Mouse (Mus musculus): ENCODE measurements around the gene Cpb1. TPM values are rescaled to one million over a fixed set of nuclear protein-coding genes. Genes with fewer than 3 reads are reported as not detected.

Gene Cpb1
- polyA plus RNA-seq, 1 experiment: 1.4 TPM

DNA sequence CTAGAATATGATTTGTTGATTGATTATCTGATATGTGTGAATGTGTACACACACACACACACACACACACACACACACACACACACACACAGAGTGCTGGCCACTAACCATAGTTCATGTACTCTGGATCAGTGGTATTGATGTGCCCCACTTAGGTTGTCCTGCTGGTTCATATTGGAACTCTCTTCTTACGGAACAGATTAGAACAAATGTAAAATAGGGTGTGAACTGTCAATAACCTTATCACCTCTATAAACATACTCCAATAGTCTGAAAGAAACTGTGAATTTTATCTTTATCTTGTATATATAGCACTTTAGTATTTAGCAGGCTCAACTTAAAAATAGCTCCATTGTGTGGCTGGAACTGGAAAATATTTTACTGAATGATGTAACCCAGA is 38.6 kb downstream of the Cpb1 start:
- Histone ChIP-seq H3K27me3 (ENCODE audit: control insufficient read depth, insufficient read depth, low read length) (no peaks in the 10 kb centered on the region), H3K4me1 (ENCODE audit: control insufficient read depth, insufficient read depth, insufficient read length, low read length) (no peaks in the 10 kb centered on the region), H3K27ac (ENCODE audit: insufficient read depth, low read depth, low read length) (no peak overlapping the region), H3K4me3 (ENCODE audit: low read depth, low read length) (no peak overlapping the region), H3K36me3 (ENCODE audit: control insufficient read depth, insufficient read depth, low read length) (no peaks in the 10 kb centered on the region)
- no peak for TF ChIP-seq CTCF (IDR thresholded peaks at IDR 0.05; ENCODE audit: extremely low read depth, insufficient read length, insufficient replicate concordance, low read depth, low read length)
- no peak for TF ChIP-seq POLR2A (IDR thresholded peaks at IDR 0.05; ENCODE audit: low read depth, low read length)
- 17% methylated on average over 1 of the region's 1 CpGs for WGBS

DNA sequence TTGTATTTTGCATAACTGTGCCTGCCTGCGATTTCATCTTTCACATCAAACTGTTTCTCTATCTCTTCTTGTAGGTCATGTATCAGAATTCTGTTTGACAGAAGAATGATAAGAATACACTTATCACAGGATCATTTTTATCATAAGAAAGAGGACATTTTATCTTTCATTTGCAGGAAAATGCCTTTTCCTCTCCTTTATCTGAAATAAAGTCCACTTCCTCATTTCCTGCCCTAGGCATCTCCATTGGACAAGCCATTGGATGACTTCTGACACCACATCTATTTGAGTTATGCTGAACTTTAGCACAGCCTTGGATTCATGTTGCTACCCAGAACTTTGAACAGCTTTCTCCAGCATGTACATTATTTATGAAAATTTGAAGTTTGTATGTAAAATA is 46.5 kb downstream of the Cpb1 start:
- Histone ChIP-seq H3K27me3 (ENCODE audit: control insufficient read depth, insufficient read depth, low read length) (no peaks in the 10 kb centered on the region), H3K36me3 (ENCODE audit: control insufficient read depth, insufficient read depth, low read length) (no peaks in the 10 kb centered on the region), H3K27ac (ENCODE audit: insufficient read depth, low read depth, low read length) (no peak overlapping the region), H3K4me3 (ENCODE audit: low read depth, low read length) (no peak overlapping the region), H3K4me1 (ENCODE audit: control insufficient read depth, insufficient read depth, insufficient read length, low read length) (no peaks in the 10 kb centered on the region)
- TF ChIP-seq POLR2A (IDR thresholded peaks at IDR 0.05; ENCODE audit: low read depth, low read length) (no peak), CTCF (IDR thresholded peaks at IDR 0.05; ENCODE audit: extremely low read depth, insufficient read length, insufficient replicate concordance, low read depth, low read length) (no peak)
- 83% methylated on average over 1 of the region's 1 CpGs for WGBS

DNA sequence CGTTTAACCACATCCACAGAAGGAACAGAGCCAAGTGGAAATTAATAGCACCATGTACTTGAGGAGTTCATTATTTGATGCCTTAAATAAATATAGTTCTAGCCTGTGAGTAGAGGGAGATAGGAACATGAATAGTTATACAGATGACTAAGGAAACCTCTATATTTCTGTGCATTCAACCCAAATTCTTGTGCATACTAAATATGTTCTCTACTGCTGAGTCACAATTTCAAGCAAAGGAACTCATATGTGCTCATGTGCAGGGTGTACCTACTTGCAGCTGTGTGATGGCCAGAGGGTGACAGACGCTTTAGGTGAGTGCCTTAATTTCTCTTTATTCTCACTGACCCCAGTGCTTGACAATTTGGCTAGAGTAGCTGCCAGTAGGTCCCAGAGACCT is 50.1 kb downstream of the Cpb1 start:
- Histone ChIP-seq H3K27me3 (ENCODE audit: control insufficient read depth, insufficient read depth, low read length) (no peaks in the 10 kb centered on the region), H3K4me3 (ENCODE audit: low read depth, low read length) (no peak overlapping the region), H3K36me3 (ENCODE audit: control insufficient read depth, insufficient read depth, low read length) (no peaks in the 10 kb centered on the region), H3K4me1 (ENCODE audit: control insufficient read depth, insufficient read depth, insufficient read length, low read length) (no peaks in the 10 kb centered on the region), H3K27ac (ENCODE audit: insufficient read depth, low read depth, low read length) (no peak overlapping the region)
- WGBS: 53% methylated on average over 2 of the region's 2 CpGs
- TF ChIP-seq CTCF (IDR thresholded peaks at IDR 0.05; ENCODE audit: extremely low read depth, insufficient read length, insufficient replicate concordance, low read depth, low read length) (no peak), POLR2A (IDR thresholded peaks at IDR 0.05; ENCODE audit: low read depth, low read length) (no peak)

DNA sequence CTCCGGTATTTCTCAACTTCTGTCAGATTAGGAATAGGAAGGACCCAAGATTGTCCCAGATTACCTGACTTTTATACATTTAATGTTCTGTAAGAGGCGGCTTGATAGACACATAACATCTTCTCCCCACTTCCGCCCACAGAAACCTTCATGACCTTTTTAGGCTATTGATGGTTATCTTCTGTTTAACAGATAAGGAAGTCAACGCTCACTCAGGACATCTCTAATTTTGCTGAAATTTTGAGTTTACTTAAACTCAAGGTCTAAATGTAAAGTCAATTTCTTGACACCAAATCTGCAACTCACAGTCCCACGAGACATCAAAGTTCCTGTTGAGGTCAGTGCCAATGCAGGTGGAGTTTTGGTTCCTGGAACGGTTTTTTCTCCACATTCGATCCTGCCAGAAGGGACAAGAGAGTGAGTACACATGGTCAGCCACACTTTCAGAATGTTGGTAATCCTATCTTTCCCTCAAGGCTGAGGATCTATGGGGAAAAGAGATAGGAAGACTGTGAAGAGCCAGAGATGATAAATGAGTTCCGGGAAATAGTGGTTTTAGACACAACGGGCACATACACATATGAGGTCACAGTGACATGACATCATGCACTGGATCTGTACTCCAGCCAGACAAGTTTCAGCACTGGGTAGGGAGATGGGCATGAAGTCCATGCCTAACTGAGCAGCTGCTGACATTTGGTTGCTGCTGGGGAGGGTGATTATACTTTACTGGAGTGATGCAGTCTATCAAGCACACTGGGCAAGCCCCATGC is 52.4 kb downstream of the Cpb1 start:
- Histone ChIP-seq H3K4me3 (ENCODE audit: low read depth, low read length) (no peak overlapping the region), H3K27me3 (ENCODE audit: control insufficient read depth, insufficient read depth, low read length) (no peaks in the 10 kb centered on the region), H3K4me1 (ENCODE audit: control insufficient read depth, insufficient read depth, insufficient read length, low read length) (no peaks in the 10 kb centered on the region), H3K27ac (ENCODE audit: insufficient read depth, low read depth, low read length) (no peak overlapping the region), H3K36me3 (ENCODE audit: control insufficient read depth, insufficient read depth, low read length) (no peaks in the 10 kb centered on the region)
- TF ChIP-seq POLR2A (IDR thresholded peaks at IDR 0.05; ENCODE audit: low read depth, low read length) (no peak), CTCF (IDR thresholded peaks at IDR 0.05; ENCODE audit: extremely low read depth, insufficient read length, insufficient replicate concordance, low read depth, low read length) (no peak)
- 76% methylated on average over 9 of the region's 9 CpGs for WGBS

DNA sequence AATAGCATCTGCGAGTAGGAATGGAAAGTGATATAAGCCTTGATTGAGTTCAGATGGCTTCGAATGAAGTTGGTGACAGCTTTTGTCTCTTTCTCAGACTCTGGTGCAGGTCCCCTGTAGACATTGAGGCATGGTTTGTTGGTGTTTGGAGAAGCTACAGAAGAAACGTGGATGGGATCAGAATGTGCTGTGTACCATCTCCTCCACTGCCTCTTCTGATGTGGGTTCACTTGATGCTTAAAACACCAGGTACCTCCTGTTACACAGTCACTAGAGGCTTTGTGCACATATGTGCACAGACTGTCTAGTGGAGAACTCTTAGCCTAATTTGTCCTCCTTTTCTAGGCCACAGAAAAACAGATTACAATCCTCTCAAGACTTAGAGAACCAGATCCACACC is 53.4 kb downstream of the Cpb1 start:
- TF ChIP-seq CTCF (IDR thresholded peaks at IDR 0.05; ENCODE audit: extremely low read depth, insufficient read length, insufficient replicate concordance, low read depth, low read length) (no peak), POLR2A (IDR thresholded peaks at IDR 0.05; ENCODE audit: low read depth, low read length) (no peak)
- Histone ChIP-seq H3K4me3 (ENCODE audit: low read depth, low read length) (no peak overlapping the region), H3K27ac (ENCODE audit: insufficient read depth, low read depth, low read length) (no peak overlapping the region), H3K27me3 (ENCODE audit: control insufficient read depth, insufficient read depth, low read length) (no peaks in the 10 kb centered on the region), H3K4me1 (ENCODE audit: control insufficient read depth, insufficient read depth, insufficient read length, low read length) (no peaks in the 10 kb centered on the region), H3K36me3 (ENCODE audit: control insufficient read depth, insufficient read depth, low read length) (no peaks in the 10 kb centered on the region)
- WGBS: 74% methylated on average over 3 of the region's 3 CpGs

DNA sequence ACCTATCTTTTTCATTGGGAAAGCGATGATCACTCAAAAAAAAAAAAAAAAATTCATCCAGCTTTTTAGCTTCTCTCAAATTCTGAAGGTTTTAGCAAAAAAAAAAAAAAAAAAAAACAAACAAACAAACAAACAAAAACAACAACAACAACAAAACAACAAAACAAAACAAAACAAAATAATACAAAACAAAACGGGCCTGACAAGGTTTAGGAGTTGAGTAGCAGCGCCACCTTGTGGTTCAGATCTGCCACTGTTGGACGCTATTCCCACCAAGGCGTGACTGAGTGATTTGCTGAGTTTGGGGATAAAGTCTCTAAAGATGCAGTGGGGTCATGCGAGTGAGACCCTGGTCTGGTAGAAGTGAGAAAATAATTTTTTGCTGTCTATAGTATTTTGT is 76.7 kb downstream of the Cpb1 start:
- Histone ChIP-seq H3K4me3 (ENCODE audit: low read depth, low read length) (no peak overlapping the region), H3K4me1 (ENCODE audit: control insufficient read depth, insufficient read depth, insufficient read length, low read length) (no peaks in the 10 kb centered on the region), H3K27ac (ENCODE audit: insufficient read depth, low read depth, low read length) (no peak overlapping the region), H3K27me3 (ENCODE audit: control insufficient read depth, insufficient read depth, low read length) (no peaks in the 10 kb centered on the region), H3K36me3 (ENCODE audit: control insufficient read depth, insufficient read depth, low read length) (no peaks in the 10 kb centered on the region)
- 20% methylated on average over 6 of the region's 6 CpGs for WGBS
- TF ChIP-seq CTCF (IDR thresholded peaks at IDR 0.05; ENCODE audit: extremely low read depth, insufficient read length, insufficient replicate concordance, low read depth, low read length): peak; percentile 74; the same call in 1 of the 2 replicates
- TF ChIP-seq POLR2A (IDR thresholded peaks at IDR 0.05; ENCODE audit: low read depth, low read length): no peak

Other genes with a start within 250 kb of the Cpb1 start
- 19.6 and 25.3 TPM in 2 replicates for gene Hps3, start 240.4 kb downstream of the Cpb1 start, polyA plus RNA-seq (2012; rRNA removed)
- 0.75 and 1.4 TPM in 2 replicates for gene Hltf, start 217.9 kb downstream of the Cpb1 start, polyA plus RNA-seq (2012; rRNA removed)
- gene Gyg, start 120.4 kb downstream of the Cpb1 start, polyA plus RNA-seq (2012; rRNA removed): 3.3 and 4.3 TPM in 2 replicates
- gene Cpa3, start 33.6 kb downstream of the Cpb1 start, polyA plus RNA-seq (2012; rRNA removed): 0.18 TPM in 1 of 2 replicates, not detected in the other
- gene Agtr1b, start 91.4 kb upstream of the Cpb1 start, polyA plus RNA-seq (2012; rRNA removed): 0.35 and 0.41 TPM in 2 replicates